Mouse (Mus musculus) heart, embryonic 14.5 days (tissue): ENCODE results near the gene Aagab. TPM values are rescaled to one million over a fixed set of nuclear protein-coding genes. Genes with fewer than 3 reads are reported as not detected.
A peak's percentile ranks its signal among the peaks of the same experiment; 100 is the strongest.

Experiments
- ATAC-seq: fragments of 200-750 bp; cut with Nextera tagmentation; 2 replicates; pipeline ENCODE4 v1.8.0; 2017; ENCODE audit warnings: low read depth, moderate TSS enrichment; ENCODE audit not compliant: insufficient number of reproducible peaks, insufficient read depth, low FRiP score
- H3K27ac ChIP-seq, 2 experiments: fragments of 200-500 bp in 1 of 2; fragments of 300-500 bp in 1 of 2; sonication (generic) in 1 of 2; replicated peaks in 1 of 2; 2 replicates each; pipeline ENCODE4 v1.5.1; 2012 to 2014; ENCODE audit warnings: low read depth in 2 of 2, low read length in 2 of 2, control low read depth in 1 of 2, mild to moderate bottlenecking in 1 of 2, mixed read lengths in 1 of 2; ENCODE audit not compliant: control insufficient read depth in 1 of 2, insufficient read depth in 1 of 2
- H3K27me3 ChIP-seq: fragments of 300-500 bp; sonication (generic); 2 replicates; pipeline ENCODE4 v1.6.1; 2014; ENCODE audit warnings: mild to moderate bottlenecking, low read length, control low read depth; ENCODE audit not compliant: control insufficient read depth, insufficient read depth
- H3K36me3 ChIP-seq: fragments of 300-500 bp; sonication (generic); 2 replicates; pipeline ENCODE4 v1.6.1; 2014; ENCODE audit warnings: mild to moderate bottlenecking, control low read depth, low read length, mixed read lengths; ENCODE audit not compliant: control insufficient read depth, insufficient read depth
- H3K4me1 ChIP-seq, 2 experiments: fragments of 200-500 bp in 1 of 2; fragments of 300-500 bp in 1 of 2; sonication (generic) in 1 of 2; 2 replicates each; pipeline ENCODE4 v1.6.1; 2012 to 2014; ENCODE audit warnings: low read length in 2 of 2, control low read depth in 1 of 2, mixed read lengths in 1 of 2; ENCODE audit not compliant: control insufficient read depth in 2 of 2, insufficient read depth in 2 of 2
- H3K4me2 ChIP-seq: fragments of 300-500 bp; sonication (generic); 2 replicates; pipeline ENCODE4 v1.6.1; 2014; ENCODE audit warnings: mild to moderate bottlenecking, low read length
- H3K4me3 ChIP-seq, 2 experiments: fragments of 200-500 bp in 1 of 2; fragments of 300-500 bp in 1 of 2; sonication (generic) in 1 of 2; 2 replicates each; pipeline ENCODE4 v1.5.1; 2012 to 2014; ENCODE audit warnings: low read length in 2 of 2, mild to moderate bottlenecking in 2 of 2, control low read depth in 1 of 2, low read depth in 1 of 2, moderate library complexity in 1 of 2; ENCODE audit not compliant: control insufficient read depth in 1 of 2, insufficient read depth in 1 of 2
- H3K9ac ChIP-seq: fragments of 300-500 bp; sonication (generic); 2 replicates; pipeline ENCODE4 v1.6.1; 2014; ENCODE audit warnings: mild to moderate bottlenecking, low read length
- H3K9me3 ChIP-seq: fragments of 300-500 bp; sonication (generic); 2 replicates; pipeline ENCODE4 v1.6.1; 2016; ENCODE audit warnings: low read length, control low read depth; ENCODE audit not compliant: control insufficient read depth
- WGBS: fragments of 180-500 bp; shearing (Covaris S2); extraction: QIAGEN DNeasy Blood & Tissue Kit; methylation state at CpG from one replicate; pipeline ENCODE4 v1.1.7; 2014; 5-methylcytosine and 5-hydroxymethylcytosine counted together
- polyA plus RNA-seq: library from polyadenylated mRNA; unstranded; fragments of >200 nt; fragmentation: Nextera tagmentation; extraction: Ambion mirVana; gene quantifications from 2 replicates; pipeline ENCODE4 v1.2.1, GENCODE M21; 2014

The Aagab gene
- polyA plus RNA-seq, 1 experiment from 2014 or later, result 28.5 TPM

- no peaks in the 10 kb centered on the region for H3K36me3 ChIP-seq
- H3K27me3 ChIP-seq, result no peaks in the 10 kb centered on the region
- no peak overlapping the region for H3K4me2 ChIP-seq
- H3K4me1 ChIP-seq, result peaks cover 2 to 8% of the 10 kb centered on the region in 2 experiments; a peak in 1 of 4 replicates
- no peaks in the 10 kb centered on the region for H3K9me3 ChIP-seq
- 87% methylated on average over 6 of the region's 6 CpGs for WGBS
- no peak overlapping the region for H3K27ac ChIP-seq
- H3K4me3 ChIP-seq, result no peak overlapping the region
- no peak overlapping the region for H3K9ac ChIP-seq
- no peak for ATAC-seq
Observed at GRCm38 (mm10) chr9:63585251-63585650, 17.2 kb upstream of the Aagab start.

- Histone ChIP-seq H3K9ac (no peak overlapping the region), H3K9me3 (no peaks in the 10 kb centered on the region), H3K4me1 (no peaks in the 10 kb centered on the region), H3K27ac (no peak overlapping the region), H3K36me3 (no peaks in the 10 kb centered on the region), H3K4me2 (no peak overlapping the region), H3K27me3 (no peaks in the 10 kb centered on the region), H3K4me3 (no peak overlapping the region)
- WGBS, result 70% methylated on average over 6 of the region's 6 CpGs
- ATAC-seq, result no peak
Observed at GRCm38 (mm10) chr9:63589209-63589608, 13.3 kb upstream of the Aagab start.

- Histone ChIP-seq H3K9ac (no peak overlapping the region), H3K27ac (no peak overlapping the region), H3K4me3 (no peak overlapping the region), H3K4me2 (no peak overlapping the region), H3K36me3 (no peaks in the 10 kb centered on the region), H3K9me3 (no peaks in the 10 kb centered on the region), H3K4me1 (no peaks in the 10 kb centered on the region), H3K27me3 (no peaks in the 10 kb centered on the region)
- no peak for ATAC-seq
- WGBS, result 89% methylated on average over 4 of the region's 4 CpGs
Observed at GRCm38 (mm10) chr9:63590592-63590991, 11.9 kb upstream of the Aagab start.

- Histone ChIP-seq H3K36me3 (no peaks in the 10 kb centered on the region), H3K27me3 (no peaks in the 10 kb centered on the region), H3K9me3 (no peaks in the 10 kb centered on the region), H3K4me3 (no peak overlapping the region), H3K4me2 (no peak overlapping the region), H3K27ac (no peak overlapping the region), H3K4me1 (peaks cover 1 to 9% of the 10 kb centered on the region in 2 experiments; a peak in 2 of 4 replicates), H3K9ac (no peak overlapping the region)
- no peak for ATAC-seq
- 79% methylated on average over 8 of the region's 8 CpGs for WGBS
Observed at GRCm38 (mm10) chr9:63591661-63592256, 10.7 kb upstream of the Aagab start.

GRCm38 (mm10) chr9:63595032-63595431, 7.4 kb upstream of the Aagab start:
- no peak overlapping the region for H3K4me3 ChIP-seq
- no peaks in the 10 kb centered on the region for H3K27me3 ChIP-seq
- no peaks in the 10 kb centered on the region for H3K9me3 ChIP-seq
- no peak overlapping the region for H3K9ac ChIP-seq
- peaks cover 2 to 10% of the 10 kb centered on the region in 2 experiments; a peak in 2 of 4 replicates for H3K4me1 ChIP-seq
- no peak overlapping the region for H3K27ac ChIP-seq
- H3K4me2 ChIP-seq, result no peak overlapping the region
- H3K36me3 ChIP-seq, result no peaks in the 10 kb centered on the region
- ATAC-seq, result no peak
- 96% methylated on average over 1 of the region's 1 CpGs for WGBS

- H3K36me3 ChIP-seq, result no peaks in the 10 kb centered on the region
- H3K4me3 ChIP-seq, result no peak overlapping the region
- H3K27ac ChIP-seq, result no peak overlapping the region
- no peaks in the 10 kb centered on the region for H3K9me3 ChIP-seq
- H3K4me1 ChIP-seq, result peaks cover 2 to 10% of the 10 kb centered on the region in 2 experiments; a peak in 2 of 4 replicates
- no peaks in the 10 kb centered on the region for H3K27me3 ChIP-seq
- H3K9ac ChIP-seq, result no peak overlapping the region
- no peak for ATAC-seq
- H3K4me2 ChIP-seq, result no peak overlapping the region
- WGBS, result 84% methylated on average over 8 of the region's 8 CpGs
Observed at GRCm38 (mm10) chr9:63595652-63596051, 6.8 kb upstream of the Aagab start.

GRCm38 (mm10) chr9:63596660-63597059, 5.8 kb upstream of the Aagab start:
- Histone ChIP-seq H3K36me3 (no peaks in the 10 kb centered on the region), H3K4me2 (no peak overlapping the region), H3K4me1 (peaks cover 2 to 10% of the 10 kb centered on the region in 2 experiments; a peak in 2 of 4 replicates), H3K9me3 (no peaks in the 10 kb centered on the region), H3K27me3 (no peaks in the 10 kb centered on the region), H3K4me3 (no peak overlapping the region), H3K9ac (no peak overlapping the region), H3K27ac (no peak overlapping the region)
- 55% methylated on average over 9 of the region's 9 CpGs for whole genome bisulfite sequencing
- ATAC-seq, result no peak

GRCm38 (mm10) chr9:63603849-63604248, 1.4 kb downstream of the Aagab start:
- Histone ChIP-seq H3K27me3 (no peaks in the 10 kb centered on the region), H3K9me3 (no peaks in the 10 kb centered on the region), H3K9ac (no peak overlapping the region), H3K4me2 (peak overlapping the region; percentile 75), H3K36me3 (no peaks in the 10 kb centered on the region), H3K27ac (peak overlapping the region in 1 of 2 experiments; percentile 66; a peak in 2 of 4 replicates), H3K4me3 (peak overlapping the region in 1 of 2 experiments; percentile 90; a peak in 3 of 4 replicates), H3K4me1 (peaks cover 11 to 27% of the 10 kb centered on the region in 2 experiments)
- 34% methylated on average over 6 of the region's 6 CpGs for WGBS
- ATAC-seq, result no peak
